Mouse (Mus musculus) hindbrain, embryonic 15.5 days (tissue): ENCODE results near the gene 4930519P11Rik. TPM values are rescaled to one million over a fixed set of nuclear protein-coding genes. Genes with fewer than 3 reads are reported as not detected.

Experiments used
- ATAC-seq: fragments of 200-750 bp; cut with Nextera tagmentation; 2 replicates; pipeline ENCODE4 v1.8.0; 2017; ENCODE audit warnings: low read depth, moderate number of reproducible peaks, moderate TSS enrichment; ENCODE audit not compliant: low FRiP score
- H3K27ac ChIP-seq: fragments of 300-500 bp; sonication (generic); replicated peaks from 2 replicates; pipeline ENCODE4 v1.5.1; 2015; ENCODE audit warnings: mild to moderate bottlenecking, inconsistent platforms
- H3K27me3 ChIP-seq: fragments of 300-500 bp; sonication (generic); 2 replicates; pipeline ENCODE4 v1.6.1; 2015; ENCODE audit warnings: control low read depth, inconsistent platforms
- H3K36me3 ChIP-seq: fragments of 300-500 bp; sonication (generic); 2 replicates; pipeline ENCODE4 v1.6.1; 2015; ENCODE audit warnings: control low read depth, inconsistent platforms
- H3K4me1 ChIP-seq: fragments of 300-500 bp; sonication (generic); replicated peaks from 2 replicates; pipeline ENCODE4 v1.6.1; 2015; ENCODE audit warnings: control low read depth, inconsistent platforms
- H3K4me2 ChIP-seq: fragments of 300-500 bp; sonication (generic); 2 replicates; pipeline ENCODE4 v1.6.1; 2015; ENCODE audit warnings: moderate library complexity, mild to moderate bottlenecking, inconsistent platforms
- H3K4me3 ChIP-seq: fragments of 300-500 bp; sonication (generic); 2 replicates; pipeline ENCODE4 v1.5.1; 2015; ENCODE audit warnings: mild to moderate bottlenecking, inconsistent platforms
- H3K9ac ChIP-seq: fragments of 300-500 bp; sonication (generic); 2 replicates; pipeline ENCODE4 v1.6.1; 2015; ENCODE audit warnings: inconsistent platforms
- H3K9me3 ChIP-seq: fragments of 300-500 bp; sonication (generic); 2 replicates; pipeline ENCODE4 v1.6.1; 2016; ENCODE audit warnings: control low read depth, inconsistent platforms
- WGBS: fragments of 180-500 bp; shearing (Covaris S2); methylation state at CpG from one replicate; pipeline ENCODE4 v1.1.7; 2015; 5-methylcytosine and 5-hydroxymethylcytosine counted together
- polyA plus RNA-seq: library from polyadenylated mRNA; unstranded; fragments of >200 nt; fragmentation: Nextera tagmentation; extraction: Ambion mirVana; gene quantifications from 2 replicates; pipeline ENCODE4 v1.2.1, GENCODE M21; 2015

Gene 4930519P11Rik
- polyA plus RNA-seq, 1 experiment from 2014 or later: 0.79 TPM

- no peak for ATAC-seq
- WGBS: 89% methylated on average over 3 of the region's 3 CpGs
- Histone ChIP-seq H3K36me3 (no peaks in the 10 kb centered on the region), H3K9ac (no peak overlapping the region), H3K27ac (no peak overlapping the region), H3K4me3 (no peak overlapping the region), H3K9me3 (no peaks in the 10 kb centered on the region), H3K4me1 (peaks cover 2% of the 10 kb centered on the region), H3K27me3 (no peaks in the 10 kb centered on the region), H3K4me2 (no peak overlapping the region)
These were observed 15.8 kb downstream of the 4930519P11Rik start for GRCm38 (mm10) chr2:154597399-154597798.

- H3K9me3 ChIP-seq: no peaks in the 10 kb centered on the region
- H3K27me3 ChIP-seq: no peaks in the 10 kb centered on the region
- no peak overlapping the region for H3K27ac ChIP-seq
- H3K9ac ChIP-seq: no peak overlapping the region
- 75% methylated on average over 5 of the region's 5 CpGs for WGBS
- no peak overlapping the region for H3K4me2 ChIP-seq
- H3K4me3 ChIP-seq: no peak overlapping the region
- no peak for ATAC-seq
- no peaks in the 10 kb centered on the region for H3K36me3 ChIP-seq
- no peaks in the 10 kb centered on the region for H3K4me1 ChIP-seq
These were observed 17.5 kb downstream of the 4930519P11Rik start for GRCm38 (mm10) chr2:154595775-154596174.

GRCm38 (mm10) chr2:154593025-154593424 lies 20.2 kb downstream of the 4930519P11Rik start:
- Histone ChIP-seq H3K27ac (no peak overlapping the region), H3K36me3 (no peaks in the 10 kb centered on the region), H3K9ac (no peak overlapping the region), H3K4me2 (no peak overlapping the region), H3K4me1 (no peaks in the 10 kb centered on the region), H3K27me3 (no peaks in the 10 kb centered on the region), H3K9me3 (no peaks in the 10 kb centered on the region), H3K4me3 (no peak overlapping the region)
- ATAC-seq: no peak
- 66% methylated on average over 3 of the region's 3 CpGs for WGBS

- H3K27me3 ChIP-seq: no peaks in the 10 kb centered on the region
- no peak overlapping the region for H3K9ac ChIP-seq
- no peak overlapping the region for H3K4me2 ChIP-seq
- H3K36me3 ChIP-seq: peaks cover 8% of the 10 kb centered on the region; the same call in 1 of the 2 replicates
- no peak for ATAC-seq
- no peaks in the 10 kb centered on the region for H3K9me3 ChIP-seq
- H3K27ac ChIP-seq: no peak overlapping the region
- 94% methylated on average over 3 of the region's 3 CpGs for WGBS
- H3K4me3 ChIP-seq: no peak overlapping the region
- no peaks in the 10 kb centered on the region for H3K4me1 ChIP-seq
These were observed 22.0 kb downstream of the 4930519P11Rik start for GRCm38 (mm10) chr2:154591239-154591638.

- H3K27ac ChIP-seq: no peak overlapping the region
- H3K36me3 ChIP-seq: peaks cover 8% of the 10 kb centered on the region; the same call in 1 of the 2 replicates
- H3K9me3 ChIP-seq: no peaks in the 10 kb centered on the region
- H3K27me3 ChIP-seq: no peaks in the 10 kb centered on the region
- no peak overlapping the region for H3K4me2 ChIP-seq
- H3K4me3 ChIP-seq: no peak overlapping the region
- peaks cover 19% of the 10 kb centered on the region for H3K4me1 ChIP-seq
- 81% methylated on average over 4 of the region's 4 CpGs for WGBS
- H3K9ac ChIP-seq: no peak overlapping the region
- no peak for ATAC-seq
These were observed 24.2 kb downstream of the 4930519P11Rik start for GRCm38 (mm10) chr2:154589051-154589450.

- WGBS: 78% methylated on average over 5 of the region's 5 CpGs
- peaks cover 23% of the 10 kb centered on the region for H3K4me1 ChIP-seq
- H3K4me2 ChIP-seq: no peak overlapping the region
- no peak overlapping the region for H3K9ac ChIP-seq
- H3K27ac ChIP-seq: no peak overlapping the region
- H3K9me3 ChIP-seq: no peaks in the 10 kb centered on the region
- H3K27me3 ChIP-seq: no peaks in the 10 kb centered on the region
- no peak overlapping the region for H3K4me3 ChIP-seq
- H3K36me3 ChIP-seq: peaks cover 8% of the 10 kb centered on the region; the same call in 1 of the 2 replicates
- ATAC-seq: no peak; the same call in 1 of the 2 replicates
These were observed 26.8 kb downstream of the 4930519P11Rik start for GRCm38 (mm10) chr2:154586405-154586804.

GRCm38 (mm10) chr2:154584931-154585601 lies 28.2 kb downstream of the 4930519P11Rik start:
- no peak overlapping the region for H3K9ac ChIP-seq
- no peak overlapping the region for H3K4me2 ChIP-seq
- ATAC-seq: no peak

GRCm38 (mm10) chr2:154583906-154584872 lies 29.0 kb downstream of the 4930519P11Rik start:
- Histone ChIP-seq H3K4me2 (no peak overlapping the region; the same call in 1 of the 2 replicates), H3K4me1 (peaks cover 23% of the 10 kb centered on the region), H3K9me3 (no peaks in the 10 kb centered on the region), H3K36me3 (peaks cover 8% of the 10 kb centered on the region; the same call in 1 of the 2 replicates), H3K9ac (no peak overlapping the region), H3K4me3 (no peak overlapping the region), H3K27ac (peak overlapping the region; percentile 46), H3K27me3 (no peaks in the 10 kb centered on the region)
- ATAC-seq: peak; percentile 84
- 42% methylated on average over 15 of the region's 15 CpGs for WGBS

More at GRCm38 (mm10) chr2:154584931-154585601, 28.2 kb downstream of the 4930519P11Rik start:
- Histone ChIP-seq H3K27me3 (no peaks in the 10 kb centered on the region), H3K9me3 (no peaks in the 10 kb centered on the region), H3K4me3 (no peak overlapping the region), H3K4me1 (peaks cover 23% of the 10 kb centered on the region), H3K27ac (peak overlapping the region; percentile 46), H3K36me3 (peaks cover 8% of the 10 kb centered on the region; the same call in 1 of the 2 replicates)
- 49% methylated on average over 17 of the region's 17 CpGs for WGBS

- H3K27me3 ChIP-seq: no peaks in the 10 kb centered on the region
- no peaks in the 10 kb centered on the region for H3K36me3 ChIP-seq
- H3K9ac ChIP-seq: no peak overlapping the region
- no peaks in the 10 kb centered on the region for H3K9me3 ChIP-seq
- no peak overlapping the region for H3K4me2 ChIP-seq
- 93% methylated on average over 1 of the region's 1 CpGs for WGBS
- H3K4me1 ChIP-seq: peaks cover 37% of the 10 kb centered on the region
- no peak for ATAC-seq
- H3K4me3 ChIP-seq: no peak overlapping the region
- no peak overlapping the region for H3K27ac ChIP-seq
These were observed 31.8 kb downstream of the 4930519P11Rik start for GRCm38 (mm10) chr2:154581421-154581820.

GRCm38 (mm10) chr2:154580586-154580985 lies 32.7 kb downstream of the 4930519P11Rik start:
- Histone ChIP-seq H3K9me3 (no peaks in the 10 kb centered on the region), H3K36me3 (no peaks in the 10 kb centered on the region), H3K27me3 (no peaks in the 10 kb centered on the region), H3K9ac (no peak overlapping the region), H3K4me3 (no peak overlapping the region), H3K27ac (0 out of 2 replicates have a peak overlapping the region, but pooled peaks have one; percentile 38), H3K4me1 (peaks cover 33% of the 10 kb centered on the region), H3K4me2 (no peak overlapping the region)
- ATAC-seq: no peak
- 69% methylated on average over 8 of the region's 8 CpGs for WGBS

- Histone ChIP-seq H3K27ac (no peak overlapping the region), H3K4me1 (peaks cover 14% of the 10 kb centered on the region), H3K36me3 (no peaks in the 10 kb centered on the region), H3K9ac (no peak overlapping the region), H3K4me2 (no peak overlapping the region), H3K4me3 (no peak overlapping the region), H3K27me3 (no peaks in the 10 kb centered on the region), H3K9me3 (no peaks in the 10 kb centered on the region)
- WGBS: 48% methylated on average over 6 of the region's 6 CpGs
- ATAC-seq: no peak
These were observed 35.5 kb downstream of the 4930519P11Rik start for GRCm38 (mm10) chr2:154577744-154578067.
